Mouse (Mus musculus): ENCODE measurements at regions not wholly inside any gene's neighbourhood (a gene's known extent, or its start where the extent isn't known, plus 50 kb on each side); places are given as distances from the start of the nearest gene placed in this dataset.
A peak's percentile ranks its signal among the peaks of the same experiment; 100 is the strongest.

DNA sequence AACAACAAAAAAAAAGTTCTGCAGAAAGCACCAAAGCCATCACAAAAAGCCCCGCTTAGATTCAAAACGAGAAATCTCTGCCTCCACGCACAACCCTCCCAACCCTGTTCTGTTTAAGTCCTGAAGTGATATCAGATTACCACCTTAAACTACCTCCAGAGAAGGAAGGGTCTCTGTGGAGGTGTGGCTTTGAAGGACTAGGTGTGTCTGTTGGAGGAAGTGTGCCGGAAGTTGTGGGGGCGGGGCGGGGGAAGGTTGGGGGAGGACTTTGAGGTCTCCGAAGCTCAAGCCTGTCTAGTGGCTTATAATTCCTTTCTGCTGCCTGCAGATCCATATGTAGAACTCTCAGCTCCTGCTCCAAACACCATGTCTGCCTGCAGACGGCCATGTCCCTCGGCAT is 173.6 kb downstream of the Mreg start:
- no peak for DNase-seq

DNA sequence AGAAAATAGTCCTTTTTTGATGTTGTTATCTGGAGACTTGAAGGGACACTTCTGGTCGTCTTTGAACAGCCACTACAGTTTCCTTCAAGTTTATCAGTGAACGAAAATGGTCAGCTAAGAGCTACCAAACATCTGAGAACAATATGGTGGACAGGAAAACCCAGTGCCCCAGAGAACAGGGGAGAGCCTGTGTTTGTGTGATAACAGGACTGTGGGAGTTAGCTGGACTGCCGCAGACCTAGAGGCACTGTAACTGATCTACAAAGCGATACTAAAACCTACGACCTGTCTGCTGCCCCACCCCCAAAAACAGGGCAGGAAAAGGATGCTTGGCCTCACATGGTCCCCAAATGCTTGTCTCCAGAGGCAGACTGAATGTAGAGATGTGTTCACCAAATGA is 175.5 kb downstream of the Mreg start:
- DNase-seq = no peak

GRCm38 (mm10) chr1:72036141-72036540 is 176.0 kb downstream of the Mreg start:
- DNase-seq = no peak

- DNase-seq = no peak
Observed at GRCm38 (mm10) chr1:72033941-72034340, 178.2 kb downstream of the Mreg start.

DNA sequence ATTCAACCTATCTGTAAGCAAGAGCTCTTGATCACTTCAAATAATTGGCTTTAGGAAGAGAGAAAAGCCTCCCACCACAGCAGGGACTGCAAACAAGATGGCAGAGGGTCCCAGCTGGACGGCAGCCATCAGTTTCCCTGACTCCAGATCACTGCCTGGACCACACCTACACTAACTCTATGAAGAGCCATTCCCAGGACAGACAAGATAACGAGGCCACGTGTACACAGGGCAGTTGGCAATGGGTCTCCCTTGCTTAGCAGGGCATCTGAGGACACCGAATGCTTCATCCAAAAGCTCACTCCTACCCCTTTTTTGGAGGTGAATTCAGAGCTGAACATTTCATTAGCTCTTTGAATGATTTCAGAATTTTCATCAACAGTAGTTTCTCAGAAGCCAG is 179.9 kb downstream of the Mreg start:
- DNase-seq = peak; percentile 3

- DNase-seq = no peak
Observed at GRCm38 (mm10) chr1:72030763-72031405, 181.2 kb downstream of the Mreg start.

DNA sequence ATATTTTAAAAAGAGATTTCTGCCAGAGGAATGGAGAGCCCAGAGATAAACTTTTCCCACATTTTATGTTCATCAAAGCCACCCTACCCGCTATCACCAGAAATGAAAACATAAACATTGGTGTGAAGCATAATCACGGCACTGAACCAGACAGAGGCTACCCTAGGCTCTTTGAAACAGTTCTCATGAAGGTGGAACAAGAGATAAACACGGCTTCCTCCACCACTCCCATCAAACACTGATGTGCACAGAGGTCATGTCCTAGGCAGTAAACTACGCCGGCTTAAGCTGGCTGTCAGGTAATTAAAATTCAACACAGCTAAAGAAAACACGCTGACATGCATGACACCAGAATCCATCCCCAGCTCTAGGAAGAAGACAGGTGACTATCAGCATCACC is 182.5 kb downstream of the Mreg start:
- DNase-seq = no peak

DNA sequence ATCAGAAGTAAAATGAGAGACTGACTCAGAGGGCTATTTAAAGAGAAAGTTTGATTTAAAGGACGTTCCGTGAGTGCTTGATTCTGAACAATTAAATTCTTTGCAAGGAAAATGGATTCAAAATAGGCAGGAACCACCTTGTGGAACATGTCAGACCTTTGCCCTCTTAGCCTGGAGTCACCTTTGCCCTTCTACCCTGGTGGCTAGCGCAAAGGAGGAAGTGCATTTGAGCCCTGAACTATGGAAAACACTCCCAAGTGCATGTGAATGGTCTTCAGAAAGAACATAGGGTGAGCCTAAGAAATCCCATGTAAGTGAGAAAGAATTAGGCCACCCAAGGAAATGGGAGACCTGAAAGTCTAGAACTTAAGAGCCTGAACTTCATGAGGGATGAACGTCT is 185.2 kb downstream of the Mreg start:
- DNase-seq = no peak

DNA sequence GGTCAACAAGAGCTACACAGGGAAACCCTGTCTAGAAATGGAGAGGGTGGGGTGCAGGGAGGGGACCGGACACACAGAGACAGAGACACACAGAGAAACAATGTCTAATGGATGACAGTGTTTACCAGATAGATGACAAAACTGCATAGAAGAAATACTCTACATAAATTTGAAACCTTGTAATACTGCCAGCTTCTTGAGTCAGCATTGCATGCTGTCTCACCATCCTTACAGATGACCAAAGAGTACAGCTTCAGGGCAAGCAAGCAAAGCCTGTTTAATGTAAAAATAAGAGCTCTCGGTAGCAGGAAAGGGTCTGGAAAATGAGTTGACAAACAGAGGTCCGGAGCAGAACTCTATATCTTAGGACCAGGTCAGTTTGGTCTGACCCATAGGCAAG is 189.5 kb downstream of the Mreg start:
- DNase-seq = no peak

- no peak for DNase-seq
Observed at GRCm38 (mm10) chr1:72018479-72019222, 193.5 kb downstream of the Mreg start.

DNA sequence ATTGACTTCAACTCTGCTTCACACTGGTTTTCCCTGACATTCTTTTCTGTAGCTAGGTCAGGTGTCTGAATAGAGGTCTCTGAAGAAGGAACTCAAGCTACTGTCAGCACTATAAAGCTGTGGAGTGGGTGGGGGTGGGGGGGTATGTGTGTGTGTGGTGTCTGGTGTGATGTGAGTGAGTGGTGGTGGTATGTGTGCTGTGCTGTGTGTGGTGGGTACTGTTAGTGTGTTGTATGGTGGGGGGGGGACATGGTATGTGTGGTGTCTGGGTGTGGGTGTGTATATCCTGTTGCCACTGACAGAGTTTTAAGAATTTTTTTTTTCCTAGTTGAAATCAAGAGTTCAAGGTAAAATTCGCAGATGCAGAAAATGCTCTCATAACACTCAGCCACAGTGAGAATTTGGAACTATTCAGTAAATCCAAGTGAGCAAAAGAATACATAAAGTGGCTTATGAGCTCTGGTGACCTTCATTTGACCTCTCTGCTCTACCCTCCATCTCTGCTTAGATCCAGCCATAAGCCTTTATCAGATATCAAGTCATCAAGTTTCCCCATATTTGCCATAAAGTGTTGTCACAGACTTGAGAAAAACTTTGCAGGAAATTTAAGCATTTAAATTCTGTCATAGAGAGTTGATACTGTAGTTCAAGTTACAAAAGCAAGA is 194.2 kb downstream of the Mreg start:
- no peak for DNase-seq

DNA sequence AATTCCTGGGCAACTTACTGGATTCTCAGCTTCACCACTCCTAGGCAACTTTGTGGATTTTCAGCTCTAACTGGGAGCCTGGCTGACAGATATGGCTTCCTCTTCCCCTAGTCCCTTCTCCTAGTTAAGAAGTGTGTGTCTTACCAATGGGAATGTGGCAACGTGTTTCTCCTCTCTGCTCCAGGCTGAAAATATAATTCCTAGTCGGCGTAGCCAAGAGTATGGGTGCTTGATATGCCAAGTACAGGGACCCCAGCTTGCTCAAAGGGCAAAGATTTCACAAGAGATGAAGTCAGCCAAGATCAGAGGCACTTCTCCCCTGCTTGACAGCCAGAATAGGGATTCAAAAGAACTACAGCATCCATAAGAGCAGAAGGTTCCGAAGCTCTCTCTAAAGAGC is 196.6 kb downstream of the Mreg start:
- no peak for DNase-seq

DNA sequence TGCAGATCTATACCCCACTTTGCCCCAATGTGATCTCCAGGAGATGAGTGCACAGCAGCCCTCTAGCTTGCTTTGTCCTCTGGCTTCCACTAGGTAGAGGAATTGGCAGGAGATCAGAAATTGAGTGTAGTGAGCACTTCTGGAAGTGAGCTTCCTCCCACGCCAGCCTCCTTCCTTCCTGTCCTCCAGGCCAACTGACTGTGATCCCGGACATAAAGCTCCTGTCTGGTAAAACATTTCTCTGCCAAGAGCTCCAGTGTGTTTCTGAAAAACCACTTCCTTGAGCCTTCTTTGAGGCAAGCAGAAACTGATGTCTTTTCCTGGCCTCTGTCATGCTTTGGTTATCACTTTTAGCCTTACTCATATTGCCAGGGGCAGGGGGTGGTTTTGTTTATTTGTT is 197.5 kb downstream of the Mreg start:
- peak; percentile 12 for DNase-seq

DNA sequence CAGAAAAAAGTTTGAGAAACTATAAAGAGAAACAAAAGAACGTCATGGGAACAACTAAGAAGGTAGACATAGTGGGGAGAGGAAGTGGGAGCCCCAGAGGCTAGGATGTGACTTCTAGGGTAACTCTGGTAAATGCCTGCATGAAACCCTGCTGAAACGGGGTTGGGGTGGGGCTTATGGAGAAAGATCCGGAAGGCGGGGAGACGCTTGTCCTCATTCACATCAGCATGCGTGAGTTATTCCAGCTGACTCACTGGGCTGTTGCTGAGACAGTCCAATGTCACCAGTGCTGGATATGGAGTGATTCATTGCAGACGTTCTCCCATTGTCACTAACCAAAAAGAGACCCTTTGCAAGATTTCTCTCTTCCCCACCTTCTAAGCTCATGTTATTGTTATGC is 198.2 kb downstream of the Mreg start:
- DNase-seq = peak; percentile 30

- no peak for DNase-seq
Observed at GRCm38 (mm10) chr1:72012710-72013109, 199.4 kb downstream of the Mreg start.

GRCm38 (mm10) chr1:72009270-72009928 is 202.7 kb downstream of the Mreg start:
- no peak for DNase-seq

DNA sequence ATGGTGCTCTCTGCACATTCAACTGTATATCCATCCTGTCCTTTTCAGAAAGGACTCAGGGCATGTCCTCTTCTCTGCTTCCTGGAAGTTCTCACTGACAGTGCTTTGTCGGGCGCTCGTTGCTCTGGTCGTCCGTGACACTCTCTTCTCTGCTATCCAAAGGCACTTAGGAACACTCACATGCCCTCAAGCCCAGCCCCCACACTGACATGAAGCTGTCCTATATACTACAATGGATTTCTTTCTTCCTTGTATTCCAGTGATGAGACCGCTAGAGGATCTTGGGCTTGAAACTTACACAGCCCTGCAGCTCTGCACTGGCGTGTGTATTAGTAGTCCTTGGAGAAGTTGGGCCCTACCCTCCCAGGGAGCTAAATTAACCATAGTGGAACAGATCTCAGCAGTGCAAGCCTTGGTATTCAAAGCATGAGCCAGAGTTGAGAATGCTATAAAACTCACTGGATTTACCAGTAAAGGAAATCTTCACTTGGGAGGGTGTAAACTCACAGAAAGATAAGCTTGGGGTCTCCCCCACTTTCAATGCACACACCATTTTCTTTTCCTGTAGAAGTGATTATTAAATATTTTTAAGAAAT is 205.3 kb downstream of the Mreg start:
- DNase-seq = no peak

- DNase-seq = no peak
Observed at GRCm38 (mm10) chr1:72005956-72006355, 206.2 kb downstream of the Mreg start.

GRCm38 (mm10) chr1:72005550-72005949 is 206.6 kb downstream of the Mreg start:
- no peak for DNase-seq

- DNase-seq = no peak
Observed at GRCm38 (mm10) chr1:72003424-72004278, 208.5 kb downstream of the Mreg start.

DNA sequence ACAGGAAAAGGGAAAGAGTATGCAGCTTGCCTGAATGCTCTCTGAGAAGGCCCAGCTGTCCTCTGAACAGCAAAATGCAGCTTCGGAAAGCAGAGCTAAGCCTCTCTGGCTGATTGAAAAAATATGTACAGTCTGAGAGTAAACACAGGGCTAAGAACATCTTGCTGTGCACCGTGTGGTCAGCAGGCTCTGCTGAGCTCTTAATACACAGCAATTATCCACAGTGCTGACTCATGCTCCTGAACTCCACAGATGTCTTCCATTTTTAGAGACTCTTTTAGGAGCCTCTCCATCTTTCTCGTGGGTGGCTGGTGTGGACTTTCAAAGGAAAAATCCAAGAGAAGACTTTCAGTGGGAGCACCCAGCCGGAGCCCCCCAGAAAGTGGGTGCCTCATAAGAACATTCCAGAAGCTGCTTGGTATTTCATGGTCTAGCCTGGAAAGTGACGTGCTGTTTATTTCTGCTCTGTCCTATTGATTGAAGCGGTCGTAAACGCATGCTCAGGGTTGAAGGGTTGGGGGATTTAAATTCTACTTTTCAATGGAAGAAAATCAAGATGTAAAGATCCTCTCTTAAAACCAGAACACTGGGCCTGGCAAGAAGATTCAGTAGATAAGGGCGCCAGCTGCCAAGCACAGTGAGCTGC is 209.5 kb downstream of the Mreg start:
- DNase-seq = no peak
